ENCODE assay signal across 10 mouse cellular contexts in genomic region chr10:93375771-93376170, GRCm38 (mm10).
DNase-seq lines count a peak whose midpoint lies in the region; ATAC-seq and TF ChIP-seq lines count a peak whose summit lies in the region.
"Had no signal": no experiment of that assay in that cellular context is flagged by ENCODE, and none has a peak within 500 bp of the region (broad histone marks: within the 10 kb centered on the region; RNA-seq: fewer than 3 reads in every experiment).

No protein-coding gene starts in this region.

- intact Hi-C loops in heart, postnatal 14 days (cut with DNase I), result loop anchor here (1.0 kb wide), 1 partner anchor 39 kb away; no protein-coding TSS in a partner anchor

- no peak for ATAC-seq in kidney, embryonic 15.5 days (replicated peaks; ENCODE audit: low FRiP score)
- no peak for ATAC-seq in stomach, embryonic 14.5 days (ENCODE audit: insufficient number of reproducible peaks, insufficient read depth, low FRiP score, low read depth)
- no peak for ATAC-seq in stomach, postnatal 0 days (ENCODE audit: low FRiP score, low TSS enrichment)
- no peak for ATAC-seq in stomach, embryonic 16.5 days (ENCODE audit: insufficient read depth, low FRiP score)

- no peak overlapping the region for H3K9ac ChIP-seq in kidney, embryonic 15.5 days
- H3K9ac ChIP-seq in stomach, embryonic 14.5 days (replicated peaks; ENCODE audit: low read depth, low read length), result no peak overlapping the region
- no peak overlapping the region for H3K9ac ChIP-seq in stomach, postnatal 0 days (ENCODE audit: low read length)
- H3K9ac ChIP-seq in stomach, embryonic 16.5 days (ENCODE audit: low read length), result no peak overlapping the region

- no peak for TF ChIP-seq CTCF in stomach, postnatal 0 days (IDR thresholded peaks at IDR 0.05; ENCODE audit: low read depth)

- H3K4me1 ChIP-seq in kidney, embryonic 15.5 days, result peaks cover 10% of the 10 kb centered on the region
- H3K4me1 ChIP-seq in stomach, embryonic 14.5 days (ENCODE audit: control insufficient read depth, insufficient read depth, low read length), result no peaks in the 10 kb centered on the region
- H3K4me1 ChIP-seq in stomach, postnatal 0 days (replicated peaks; ENCODE audit: control insufficient read depth, insufficient read depth), result no peaks in the 10 kb centered on the region
- peaks cover 3% of the 10 kb centered on the region; the same call in 1 of the 2 replicates for H3K4me1 ChIP-seq in stomach, embryonic 16.5 days (ENCODE audit: control insufficient read depth, insufficient read depth, low read length)

- H3K4me3 ChIP-seq in kidney, embryonic 15.5 days (replicated peaks), result no peak overlapping the region
- H3K4me3 ChIP-seq in stomach, embryonic 14.5 days (ENCODE audit: low read depth, low read length), result no peak overlapping the region
- H3K4me3 ChIP-seq in stomach, postnatal 0 days (ENCODE audit: low read depth, low read length), result no peak overlapping the region
- no peak overlapping the region for H3K4me3 ChIP-seq in stomach, embryonic 16.5 days (replicated peaks; ENCODE audit: low read length)

- H3K27me3 ChIP-seq in kidney, embryonic 15.5 days, result no peaks in the 10 kb centered on the region
- H3K27me3 ChIP-seq in stomach, embryonic 14.5 days (ENCODE audit: control insufficient read depth, insufficient read depth, low read length), result no peaks in the 10 kb centered on the region
- H3K27me3 ChIP-seq in stomach, postnatal 0 days (ENCODE audit: control insufficient read depth, insufficient read depth, low read length), result no peaks in the 10 kb centered on the region
- no peaks in the 10 kb centered on the region for H3K27me3 ChIP-seq in stomach, embryonic 16.5 days (ENCODE audit: control insufficient read depth, insufficient read depth, low read length)

- H3K4me2 ChIP-seq in kidney, embryonic 15.5 days, result no peak overlapping the region
- H3K4me2 ChIP-seq in stomach, embryonic 14.5 days (replicated peaks; ENCODE audit: low read depth, low read length), result no peak overlapping the region
- H3K4me2 ChIP-seq in stomach, postnatal 0 days (replicated peaks; ENCODE audit: low read depth), result no peak overlapping the region
- no peak overlapping the region for H3K4me2 ChIP-seq in stomach, embryonic 16.5 days (ENCODE audit: low read depth, low read length)

- no peaks in the 10 kb centered on the region for H3K36me3 ChIP-seq in kidney, embryonic 15.5 days
- no peaks in the 10 kb centered on the region for H3K36me3 ChIP-seq in stomach, embryonic 14.5 days (ENCODE audit: control insufficient read depth, insufficient read depth, low read length)
- H3K36me3 ChIP-seq in stomach, postnatal 0 days (ENCODE audit: control insufficient read depth, insufficient read depth, low read length), result no peaks in the 10 kb centered on the region
- no peaks in the 10 kb centered on the region for H3K36me3 ChIP-seq in stomach, embryonic 16.5 days (ENCODE audit: control insufficient read depth, insufficient read depth, low read length)

- peak overlapping the region; percentile 67 for H3K27ac ChIP-seq in kidney, embryonic 15.5 days
- peak overlapping the region; percentile 35; the same call in 1 of the 2 replicates for H3K27ac ChIP-seq in stomach, embryonic 14.5 days (ENCODE audit: low read length)
- H3K27ac ChIP-seq in stomach, postnatal 0 days (replicated peaks), result no peak overlapping the region
- peak overlapping the region; percentile 67 for H3K27ac ChIP-seq in stomach, embryonic 16.5 days (ENCODE audit: low read length)

- H3K9me3 ChIP-seq in kidney, embryonic 15.5 days (replicated peaks), result no peaks in the 10 kb centered on the region
- H3K9me3 ChIP-seq in stomach, embryonic 14.5 days (ENCODE audit: control insufficient read depth, low read depth, low read length), result no peaks in the 10 kb centered on the region
- no peaks in the 10 kb centered on the region for H3K9me3 ChIP-seq in stomach, postnatal 0 days (ENCODE audit: control insufficient read depth, low read length)
- H3K9me3 ChIP-seq in stomach, embryonic 16.5 days (replicated peaks; ENCODE audit: control insufficient read depth, low read length), result no peaks in the 10 kb centered on the region

- WGBS in kidney, embryonic 15.5 days, result 66% methylated on average over 4 of the region's 4 CpGs
- WGBS in stomach, embryonic 14.5 days, result 64% methylated on average over 4 of the region's 4 CpGs
- 72% methylated on average over 4 of the region's 4 CpGs for WGBS in stomach, postnatal 0 days
- 65% methylated on average over 4 of the region's 4 CpGs for WGBS in stomach, embryonic 16.5 days

- TF ChIP-seq EP300 in stomach, postnatal 0 days (optimal IDR thresholded peaks at IDR 0.05), result no peak

- peak; percentile 92 for DNase-seq in heart, adult 11 months
- DNase-seq in heart, postnatal 14 days, result no peak
- DNase-seq in kidney, adult 18-20 months, result no peak
- DNase-seq in stomach, postnatal 0 days (ENCODE audit: low spot score), result no peak
- DNase-seq in spleen, postnatal 10 days (ENCODE audit: low spot score in 2 of 2), result no peak
- DNase-seq: cerebellum, postnatal 36 days; right cerebral cortex, postnatal 25 days had no signal
